Mouse (Mus musculus) stomach, embryonic 14.5 days (tissue): ENCODE results near the gene Ndufaf2. TPM values are rescaled to one million over a fixed set of nuclear protein-coding genes. Genes with fewer than 3 reads are reported as not detected.

ENCODE experiments used
- ATAC-seq: fragments of 200-750 bp; cut with Nextera tagmentation; 2 replicates; pipeline ENCODE4 v1.8.0; 2017; ENCODE audit warnings: low read depth, moderate TSS enrichment; ENCODE audit not compliant: insufficient number of reproducible peaks, insufficient read depth, low FRiP score
- H3K27ac ChIP-seq: fragments of 300-500 bp; sonication (generic); 2 replicates; pipeline ENCODE4 v1.5.1; 2014; ENCODE audit warnings: mild to moderate bottlenecking, low read length, moderate library complexity, mixed read lengths
- H3K27me3 ChIP-seq: fragments of 300-500 bp; sonication (generic); 2 replicates; pipeline ENCODE4 v1.6.1; 2014; ENCODE audit warnings: low read length, control low read depth, mixed read lengths; ENCODE audit not compliant: control insufficient read depth, insufficient read depth
- H3K36me3 ChIP-seq: fragments of 300-500 bp; sonication (generic); 2 replicates; pipeline ENCODE4 v1.6.1; 2014; ENCODE audit warnings: mild to moderate bottlenecking, control low read depth, low read length, moderate library complexity, mixed read lengths; ENCODE audit not compliant: control insufficient read depth, insufficient read depth
- H3K4me1 ChIP-seq: fragments of 300-500 bp; sonication (generic); 2 replicates; pipeline ENCODE4 v1.6.1; 2014; ENCODE audit warnings: low read length, control low read depth, mixed read lengths; ENCODE audit not compliant: control insufficient read depth, insufficient read depth
- H3K4me2 ChIP-seq: fragments of 300-500 bp; sonication (generic); replicated peaks from 2 replicates; pipeline ENCODE4 v1.6.1; 2014; ENCODE audit warnings: low read depth, low read length, control low read depth
- H3K4me3 ChIP-seq: fragments of 300-500 bp; sonication (generic); 2 replicates; pipeline ENCODE4 v1.5.1; 2014; ENCODE audit warnings: low read depth, low read length, control low read depth
- H3K9ac ChIP-seq: fragments of 300-500 bp; sonication (generic); replicated peaks from 2 replicates; pipeline ENCODE4 v1.6.1; 2014; ENCODE audit warnings: low read depth, mild to moderate bottlenecking, control low read depth, low read length, moderate library complexity, mixed read lengths
- H3K9me3 ChIP-seq: fragments of 300-500 bp; sonication (generic); 2 replicates; pipeline ENCODE4 v1.6.1; 2016; ENCODE audit warnings: low read depth, low read length, control low read depth; ENCODE audit not compliant: control insufficient read depth
- WGBS: fragments of 180-500 bp; shearing (Covaris S2); extraction: QIAGEN DNeasy Blood & Tissue Kit; methylation state at CpG from one replicate; pipeline ENCODE4 v1.1.7; 2014; 5-methylcytosine and 5-hydroxymethylcytosine counted together
- polyA plus RNA-seq: library from polyadenylated mRNA; unstranded; fragments of >200 nt; fragmentation: Nextera tagmentation; extraction: Ambion mirVana; gene quantifications from 2 replicates; pipeline ENCODE4 v1.2.1, GENCODE M21; 2014

Gene Ndufaf2
- polyA plus RNA-seq, 1 experiment from 2014 or later = 80.7 TPM

DNA sequence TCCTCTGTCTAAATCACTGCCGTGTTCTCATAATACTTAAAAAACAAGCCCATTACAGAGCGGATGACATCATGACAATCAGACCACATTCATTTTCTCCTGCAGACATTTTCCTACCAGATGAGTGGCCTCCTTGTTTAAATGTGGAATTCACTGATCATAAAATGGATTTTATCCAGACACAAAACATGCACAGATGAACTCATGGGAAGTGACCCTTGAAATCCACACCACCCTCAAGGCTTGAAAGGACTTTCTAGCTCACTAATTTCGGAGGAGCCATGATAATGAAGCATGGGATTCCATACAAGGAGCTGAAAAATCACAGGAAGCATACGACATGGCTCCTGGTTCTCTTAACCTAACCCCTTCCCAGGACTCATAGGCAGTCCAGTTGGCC, 198.5 kb downstream of the Ndufaf2 start:
- Histone ChIP-seq H3K4me1 (peaks cover 19% of the 10 kb centered on the region; the same call in 1 of the 2 replicates), H3K9me3 (no peaks in the 10 kb centered on the region), H3K4me3 (no peak overlapping the region), H3K9ac (no peak overlapping the region), H3K27me3 (no peaks in the 10 kb centered on the region), H3K36me3 (no peaks in the 10 kb centered on the region), H3K4me2 (no peak overlapping the region), H3K27ac (no peak overlapping the region)
- ATAC-seq = no peak
- WGBS = 73% methylated on average over 4 of the region's 4 CpGs

DNA sequence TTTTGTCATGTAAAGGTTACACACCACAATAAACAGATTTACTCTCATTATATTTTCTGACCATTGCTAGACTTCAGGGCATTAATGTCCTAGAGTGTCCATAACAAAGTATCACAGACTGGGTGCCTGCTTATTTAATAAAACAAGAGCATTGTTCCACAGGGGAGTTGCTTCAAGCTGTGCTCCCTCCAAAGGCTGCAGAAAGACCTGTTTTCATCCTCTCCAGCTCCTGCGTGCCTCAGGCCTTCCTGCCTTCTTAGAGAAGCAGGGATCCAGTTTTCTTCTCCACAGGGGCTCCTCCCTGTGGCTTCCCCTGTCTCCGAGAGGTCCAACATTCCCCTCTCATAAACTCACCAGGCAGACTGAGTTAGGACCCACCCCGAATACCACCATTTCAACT, 202.2 kb downstream of the Ndufaf2 start:
- Histone ChIP-seq H3K9ac (no peak overlapping the region), H3K36me3 (no peaks in the 10 kb centered on the region), H3K9me3 (no peaks in the 10 kb centered on the region), H3K4me2 (no peak overlapping the region), H3K27ac (peak overlapping the region; percentile 59; the same call in 1 of the 2 replicates), H3K27me3 (no peaks in the 10 kb centered on the region), H3K4me3 (no peak overlapping the region), H3K4me1 (peaks cover 16% of the 10 kb centered on the region)
- no peak for ATAC-seq
- WGBS = 34% methylated on average over 3 of the region's 3 CpGs

DNA sequence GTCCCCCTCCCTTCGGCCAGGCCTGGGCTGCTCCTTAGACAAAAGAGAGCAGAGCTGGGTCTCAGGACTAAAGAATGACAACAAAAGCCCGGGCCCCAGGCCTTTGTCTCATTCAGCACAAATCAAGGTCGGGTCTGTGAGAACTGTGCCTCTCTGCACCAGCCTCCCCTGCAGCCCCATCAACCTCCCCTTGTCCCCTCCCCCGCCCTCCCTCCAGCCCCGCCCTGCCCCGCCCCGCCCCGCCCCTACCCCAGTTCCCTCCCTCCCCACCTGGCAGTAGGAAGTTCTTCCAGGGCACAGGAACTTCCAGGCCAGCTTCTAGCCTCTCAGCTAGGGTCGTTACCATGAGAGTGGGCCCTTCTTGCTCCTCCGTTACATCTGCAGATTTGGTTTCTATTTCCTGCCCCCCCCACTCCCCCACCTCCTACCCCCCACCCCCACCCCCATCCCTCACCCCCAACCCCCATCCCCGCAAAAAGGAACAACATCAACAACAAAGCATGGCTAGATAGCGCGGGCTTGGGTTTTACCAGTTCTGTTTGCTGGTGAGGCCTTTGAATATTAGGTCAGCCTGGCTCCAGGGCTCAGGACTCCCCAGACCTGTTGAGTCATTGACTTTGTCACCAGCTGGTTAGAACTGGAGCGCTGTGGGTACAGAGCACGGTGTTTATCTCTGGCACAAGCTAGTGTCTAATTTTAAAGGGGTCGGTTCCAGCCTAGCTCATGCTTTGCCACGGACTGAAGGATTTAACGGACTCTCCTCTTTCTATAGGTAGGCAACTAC, 202.9 kb downstream of the Ndufaf2 start:
- Histone ChIP-seq H3K4me1 (peaks cover 16% of the 10 kb centered on the region), H3K9me3 (no peaks in the 10 kb centered on the region), H3K36me3 (no peaks in the 10 kb centered on the region), H3K27ac (peak overlapping the region; percentile 74; the same call in 1 of the 2 replicates), H3K9ac (no peak overlapping the region), H3K27me3 (no peaks in the 10 kb centered on the region), H3K4me3 (no peak overlapping the region), H3K4me2 (no peak overlapping the region)
- ATAC-seq = peak; percentile 73
- 29% methylated on average over 16 of the region's 18 CpGs for WGBS

DNA sequence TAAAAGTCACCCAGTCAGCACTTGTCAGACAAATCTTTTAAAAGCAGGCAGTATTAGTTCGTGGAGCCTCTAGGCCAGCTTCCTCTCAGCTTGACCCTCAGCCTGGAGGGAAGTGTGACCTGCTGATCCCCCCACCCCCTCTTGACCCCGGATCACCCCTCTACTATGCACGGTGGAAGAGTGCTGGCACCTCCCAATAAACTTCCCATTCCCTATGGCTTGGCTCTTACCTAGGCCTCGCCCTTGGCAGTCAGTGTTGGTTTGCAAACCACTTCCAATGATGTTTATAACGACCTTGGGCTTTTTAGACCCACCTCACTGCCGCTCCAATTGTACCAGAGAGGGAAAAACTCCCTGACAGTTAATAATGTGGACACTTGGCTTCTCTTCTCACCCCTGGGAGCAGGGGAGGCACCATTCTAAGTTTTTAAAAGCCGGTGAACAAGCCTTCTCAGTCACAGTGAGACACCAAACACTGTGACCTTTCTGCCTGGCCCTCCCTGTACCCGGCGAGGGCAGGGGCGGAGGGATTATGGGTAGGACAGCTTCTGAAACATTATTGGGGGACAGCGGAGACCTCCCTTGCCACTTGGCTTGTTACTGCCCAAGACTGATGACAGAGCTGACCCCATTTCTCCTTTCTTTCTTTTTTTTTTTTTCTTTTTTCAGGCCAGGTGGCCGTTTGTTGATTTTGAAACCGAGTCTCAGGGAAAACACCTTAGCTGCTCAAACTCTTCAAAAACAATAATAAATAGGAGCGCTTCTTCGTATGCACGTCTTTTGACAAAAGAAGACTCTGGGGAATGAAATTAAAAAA, 203.8 kb downstream of the Ndufaf2 start:
- Histone ChIP-seq H3K4me3 (no peak overlapping the region), H3K9ac (no peak overlapping the region), H3K27ac (peak overlapping the region; percentile 74), H3K36me3 (no peaks in the 10 kb centered on the region), H3K9me3 (no peaks in the 10 kb centered on the region), H3K4me2 (no peak overlapping the region), H3K27me3 (no peaks in the 10 kb centered on the region), H3K4me1 (peaks cover 16% of the 10 kb centered on the region)
- WGBS = 28% methylated on average over 16 of the region's 16 CpGs
- no peak for ATAC-seq

DNA sequence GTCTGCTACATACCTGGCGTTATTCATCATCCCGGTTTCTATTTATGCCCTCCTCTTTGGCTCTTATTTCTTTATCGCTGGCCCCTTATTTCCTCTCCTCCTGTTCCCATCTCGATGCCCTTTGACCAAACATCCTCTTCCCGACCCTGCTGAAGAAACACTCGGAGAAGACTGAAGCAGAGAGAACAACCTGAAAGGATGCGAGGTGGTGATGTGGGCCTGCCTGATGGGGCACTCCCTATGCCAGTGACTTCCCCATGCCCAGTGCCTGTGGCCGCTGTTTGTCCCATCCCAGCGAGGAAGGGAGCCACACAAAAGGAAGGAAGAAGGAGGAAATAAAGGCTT, 204.4 kb downstream of the Ndufaf2 start:
- Histone ChIP-seq H3K4me2 (no peak overlapping the region), H3K4me1 (peaks cover 16% of the 10 kb centered on the region)

More for the DNA sequence above, 204.4 kb downstream of the Ndufaf2 start:
- Histone ChIP-seq H3K36me3 (no peaks in the 10 kb centered on the region), H3K9ac (no peak overlapping the region), H3K27me3 (no peaks in the 10 kb centered on the region), H3K4me3 (no peak overlapping the region), H3K9me3 (no peaks in the 10 kb centered on the region), H3K27ac (peak overlapping the region; percentile 74; the same call in 1 of the 2 replicates)
- no peak for ATAC-seq
- WGBS = 39% methylated on average over 9 of the region's 9 CpGs

Other genes with a start within 250 kb of the Ndufaf2 start
- gene Smim15, start 114.2 kb downstream of the Ndufaf2 start, polyA plus RNA-seq = 64.0 and 69.3 TPM in 2 replicates
- 18.2 and 19.4 TPM in 2 replicates for gene Ercc8, start 108 bp upstream of the Ndufaf2 start, polyA plus RNA-seq
- 24.6 and 26.5 TPM in 2 replicates for gene Elovl7, start 55.8 kb upstream of the Ndufaf2 start, polyA plus RNA-seq
- 10.3 and 11.4 TPM in 2 replicates for gene Depdc1b, start 157.7 kb upstream of the Ndufaf2 start, polyA plus RNA-seq